ENCODE assay signal across 13 mouse cellular contexts in genomic region chr17:63070161-63070761, GRCm38 (mm10).
DNase-seq lines count a peak whose midpoint lies in the region; ATAC-seq and TF ChIP-seq lines count a peak whose summit lies in the region.
"Had no signal": no experiment of that assay in that cellular context is flagged by ENCODE, and none has a peak within 500 bp of the region (broad histone marks: within the 10 kb centered on the region; RNA-seq: fewer than 3 reads in every experiment).

No protein-coding gene starts in this region.

- peak; percentile 32; the same call in 1 of the 2 replicates for ATAC-seq in forebrain, embryonic 14.5 days
- ATAC-seq in hindbrain, postnatal 0 days, result peak; percentile 49
- peak; percentile 25; the same call in 1 of the 2 replicates for ATAC-seq in neural tube, embryonic 12.5 days (ENCODE audit: low FRiP score, low read depth)
- ATAC-seq: CD4-positive, CD25-positive, alpha-beta regulatory T cell, adult 4 months had no signal

- H3K4me2 ChIP-seq in forebrain, embryonic 14.5 days (ENCODE audit: low read length), result no peak overlapping the region
- no peak overlapping the region for H3K4me2 ChIP-seq in hindbrain, postnatal 0 days (ENCODE audit: low read depth, low read length)
- H3K4me2 ChIP-seq in neural tube, embryonic 12.5 days (replicated peaks), result no peak overlapping the region
- H3K4me2 ChIP-seq: lung, embryonic 15.5 days had no signal

- no peaks in the 10 kb centered on the region for H3K27me3 ChIP-seq in forebrain, embryonic 14.5 days (replicated peaks; ENCODE audit: control insufficient read depth, insufficient read depth, low read length)
- H3K27me3 ChIP-seq in hindbrain, postnatal 0 days (ENCODE audit: insufficient read depth, low read length), result no peaks in the 10 kb centered on the region
- no peaks in the 10 kb centered on the region for H3K27me3 ChIP-seq in neural tube, embryonic 12.5 days (replicated peaks)
- H3K27me3 ChIP-seq: lung, embryonic 15.5 days had no signal

- H3K9me3 ChIP-seq in forebrain, embryonic 14.5 days (replicated peaks; ENCODE audit: control insufficient read depth, low read length), result no peaks in the 10 kb centered on the region
- no peaks in the 10 kb centered on the region for H3K9me3 ChIP-seq in hindbrain, postnatal 0 days (ENCODE audit: low read length)
- no peaks in the 10 kb centered on the region for H3K9me3 ChIP-seq in neural tube, embryonic 12.5 days
- H3K9me3 ChIP-seq: lung, embryonic 15.5 days had no signal

- H3K4me3 ChIP-seq in forebrain, embryonic 14.5 days (ENCODE audit: low read depth, low read length), result no peak overlapping the region
- no peak overlapping the region for H3K4me3 ChIP-seq in hindbrain, postnatal 0 days (ENCODE audit: low read length)
- H3K4me3 ChIP-seq in neural tube, embryonic 12.5 days, result no peak overlapping the region
- H3K4me3 ChIP-seq: lung, embryonic 15.5 days had no signal

- no peak overlapping the region for H3K9ac ChIP-seq in forebrain, embryonic 14.5 days (ENCODE audit: low read length)
- H3K9ac ChIP-seq in hindbrain, postnatal 0 days (replicated peaks; ENCODE audit: low read length), result no peak overlapping the region
- H3K9ac ChIP-seq in neural tube, embryonic 12.5 days, result no peak overlapping the region
- H3K9ac ChIP-seq: lung, embryonic 15.5 days had no signal

- no peaks in the 10 kb centered on the region for H3K36me3 ChIP-seq in forebrain, embryonic 14.5 days (ENCODE audit: control insufficient read depth, insufficient read depth, low read length)
- no peaks in the 10 kb centered on the region for H3K36me3 ChIP-seq in hindbrain, postnatal 0 days (ENCODE audit: insufficient read depth, low read length)
- no peaks in the 10 kb centered on the region for H3K36me3 ChIP-seq in neural tube, embryonic 12.5 days
- H3K36me3 ChIP-seq: lung, embryonic 15.5 days had no signal

- H3K27ac ChIP-seq in forebrain, embryonic 14.5 days (ENCODE audit: low read depth, low read length), result no peak overlapping the region
- H3K27ac ChIP-seq in hindbrain, postnatal 0 days, result no peak overlapping the region
- no peak overlapping the region for H3K27ac ChIP-seq in neural tube, embryonic 12.5 days
- H3K27ac ChIP-seq: lung, embryonic 15.5 days had no signal

- peaks cover 5% of the 10 kb centered on the region; the same call in 1 of the 2 replicates for H3K4me1 ChIP-seq in forebrain, embryonic 14.5 days (ENCODE audit: control insufficient read depth, insufficient read depth, low read length)
- H3K4me1 ChIP-seq in hindbrain, postnatal 0 days (ENCODE audit: insufficient read depth, low read length), result 0 out of 2 replicates have a peak, but pooled peaks cover 8% of the 10 kb centered on the region
- H3K4me1 ChIP-seq in neural tube, embryonic 12.5 days, result peaks cover 25% of the 10 kb centered on the region
- H3K4me1 ChIP-seq: lung, embryonic 15.5 days had no signal

- 56% methylated on average over 5 of the region's 5 CpGs for WGBS in forebrain, embryonic 14.5 days
- WGBS in hindbrain, postnatal 0 days, result 23% methylated on average over 5 of the region's 5 CpGs
- WGBS in neural tube, embryonic 12.5 days, result 29% methylated on average over 5 of the region's 5 CpGs

- TF ChIP-seq CTCF in hindbrain, postnatal 0 days (IDR thresholded peaks at IDR 0.05; ENCODE audit: low read depth), result no peak

- peak; percentile 32 for DNase-seq in retina, embryonic 14.5 days (ENCODE audit: low spot score)
- no peak for DNase-seq in retina, postnatal 1 day
- no peak for DNase-seq in forebrain, embryonic 14.5 days (ENCODE audit: low spot score)
- no peak for DNase-seq in hindbrain, postnatal 0 days (ENCODE audit: low spot score)
- DNase-seq in adrenal gland, adult 18-20 months (ENCODE audit: low spot score in 2 of 2), result no peak
- no peak for DNase-seq in liver
- no peak for DNase-seq in kidney, adult 18-20 months
- DNase-seq: gastrocnemius, postnatal 25 days; kidney, adult 2 months; right cerebral cortex, postnatal 25 days had no signal
